Mouse (Mus musculus) left cerebral cortex, postnatal 10 days (tissue): Measurements from ENCODE around the gene Myd88. TPM values are rescaled to one million over a fixed set of nuclear protein-coding genes. Genes with fewer than 3 reads are reported as not detected.
A peak's percentile ranks its signal among the peaks of the same experiment; 100 is the strongest.
"Not testable (repeated sequence)": the region's sequence is repeated elsewhere in the genome, so short reads cannot be mapped to it uniquely, and the experiment has no call there.

Experiments
- DNase-seq, 2 experiments: peaks; one replicate each; pipeline ENCODE4 v3.0.0; 2021 to 2022; ENCODE audit warnings: low spot score in 2 of 2, mixed read lengths in 1 of 2; ENCODE audit errors: extremely low spot score in 1 of 2
- intact Hi-C: fragments of 180-260 bp; cut with DNase I; formaldehyde crosslinking; loops from one replicate; pipeline ENCODE4 v1.15.1; 2025
- total RNA-seq, 2 experiments: library from RNA; stranded (reverse); gene quantifications; 2 replicates each; pipeline ENCODE4 v1.2.3; 2021

Gene Myd88
- 1 to 10 TPM; 5.0 to 7.2 TPM for total RNA-seq

DNA sequence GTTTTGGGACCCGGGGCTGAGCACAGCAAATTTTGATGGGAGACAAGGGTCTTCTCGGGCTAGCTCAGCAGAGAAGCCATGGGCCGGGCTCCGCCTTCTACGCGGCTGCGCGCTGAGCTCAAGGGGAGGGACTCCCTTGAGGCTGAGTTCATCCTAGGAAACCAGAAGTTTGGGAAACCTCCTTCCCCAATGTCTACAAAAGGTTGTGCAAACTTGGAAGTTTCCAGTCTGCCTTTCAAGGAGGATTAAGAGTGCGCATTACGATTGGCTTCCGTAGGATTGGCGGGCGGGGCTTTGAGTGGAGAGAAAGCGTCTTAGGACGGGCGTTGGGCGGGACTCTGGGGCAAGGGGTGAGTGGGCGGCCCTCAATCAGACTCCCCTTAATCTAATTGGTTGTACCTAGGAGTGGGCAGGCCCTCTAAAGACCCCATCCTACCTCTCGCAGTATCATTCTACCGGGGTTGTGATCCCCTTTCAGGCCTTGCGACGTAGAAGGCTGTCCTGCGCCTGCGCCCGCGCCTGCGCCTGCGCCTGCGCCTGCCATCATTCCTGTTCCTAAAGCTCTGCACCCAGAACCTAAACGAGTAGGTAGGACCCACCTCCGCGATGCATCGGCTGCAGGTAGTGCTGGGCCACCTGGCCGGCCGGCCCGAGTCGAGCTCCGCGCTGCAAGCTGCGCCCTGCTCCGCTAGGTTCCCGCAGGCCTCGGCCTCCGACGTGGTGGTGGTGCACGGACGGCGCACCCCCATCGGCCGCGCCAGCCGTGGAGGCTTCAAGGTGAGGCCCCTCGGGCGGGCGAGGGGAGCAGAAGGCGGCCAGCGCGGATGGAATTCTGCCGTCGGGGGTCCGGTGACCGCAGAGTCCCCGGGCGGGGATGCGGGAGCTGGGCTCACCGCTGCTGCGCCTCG lies at the start of gene Myd88:
Gene Myd88, minus strand, starts transcription at position 503 of the 908 bp plus-strand sequence.
- DNase-seq: peak; percentile 97 to 98
- intact Hi-C loops: no loop called here

DNA sequence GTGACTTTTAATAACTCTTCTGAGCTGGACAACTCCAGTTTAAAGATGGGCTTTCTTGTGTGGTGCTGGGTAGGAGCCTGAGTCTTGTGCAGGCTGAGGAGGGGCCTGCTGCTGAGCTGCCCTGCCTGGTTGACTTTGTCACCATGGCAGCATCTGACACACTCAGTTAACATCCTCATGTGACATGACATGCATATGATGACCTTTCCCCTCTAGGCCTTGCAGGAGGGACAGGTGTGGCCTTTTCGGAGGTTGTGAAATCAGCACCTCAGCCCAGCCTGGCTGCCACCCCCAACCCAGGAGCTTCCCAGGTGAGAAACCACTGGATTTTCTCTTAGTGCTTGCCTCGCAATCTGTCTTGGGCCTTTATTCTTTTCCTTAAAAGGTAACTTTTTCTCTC lies 49.0 kb upstream of the Myd88 start:
- intact Hi-C loops: no loop called here
- DNase-seq: no peak

DNA sequence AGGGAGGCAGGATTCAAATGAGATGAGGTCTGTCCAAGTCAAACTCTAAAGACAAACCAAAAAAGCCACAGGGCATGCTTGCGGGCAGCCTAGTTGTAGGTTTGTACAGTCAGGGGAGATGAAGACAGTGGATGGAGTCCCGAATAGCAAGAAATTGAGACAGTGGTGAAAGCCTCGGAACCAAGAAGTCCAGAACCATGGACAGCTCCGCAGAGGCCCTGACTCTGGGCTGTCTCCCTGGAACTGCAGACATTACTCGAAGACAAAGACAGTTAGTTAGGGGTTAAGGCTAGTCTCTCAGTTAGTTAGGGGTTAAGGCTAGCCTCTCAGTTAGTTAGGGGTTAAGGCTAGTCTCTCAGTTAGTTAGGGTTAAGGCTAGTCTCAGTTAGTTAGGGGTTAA lies 47.7 kb upstream of the Myd88 start:
- DNase-seq: no peak
- intact Hi-C loops: no loop called here

DNA sequence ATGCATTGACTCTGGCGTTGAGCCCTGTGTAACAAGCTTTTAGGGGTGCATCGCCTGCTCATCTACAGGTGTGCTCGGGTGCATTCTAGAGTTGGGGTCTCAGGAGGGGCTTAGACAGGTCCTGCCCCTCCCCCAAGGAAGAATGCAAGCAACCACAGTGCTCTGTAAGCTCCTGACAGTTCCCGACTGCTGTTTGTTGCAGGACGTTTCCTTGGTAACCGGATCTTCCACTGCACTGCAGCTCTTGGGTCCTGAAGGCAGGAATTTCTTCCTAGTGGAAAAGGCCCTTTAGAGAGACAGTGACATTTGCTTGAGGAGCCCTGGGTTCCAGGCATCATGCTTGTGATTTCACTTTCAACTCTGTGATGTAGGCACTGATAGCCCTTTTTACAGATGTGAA lies 41.4 kb upstream of the Myd88 start:
- peak in 1 of 2 experiments; percentile 38 for DNase-seq
- intact Hi-C loops: no loop called here

DNA sequence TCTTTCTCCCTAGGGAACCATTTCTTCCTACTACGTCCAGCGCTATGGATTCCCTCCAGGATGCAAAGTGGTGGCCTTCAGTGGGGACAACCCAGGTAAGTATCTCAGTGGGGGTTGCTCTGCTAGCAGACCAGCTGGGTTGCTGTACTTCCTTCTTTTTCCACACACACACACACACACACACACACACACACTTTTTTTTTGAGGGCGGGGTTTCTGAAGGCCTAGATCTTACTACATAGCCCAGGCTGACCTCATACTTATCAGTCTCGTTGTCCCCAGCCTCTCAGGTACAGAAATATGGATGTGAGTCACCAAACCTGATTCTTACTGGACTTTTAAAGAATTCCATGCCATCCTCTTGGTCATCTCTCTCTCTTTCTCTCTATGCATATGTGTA lies 37.0 kb upstream of the Myd88 start:
- DNase-seq: no peak
- intact Hi-C loops: no loop called here

DNA sequence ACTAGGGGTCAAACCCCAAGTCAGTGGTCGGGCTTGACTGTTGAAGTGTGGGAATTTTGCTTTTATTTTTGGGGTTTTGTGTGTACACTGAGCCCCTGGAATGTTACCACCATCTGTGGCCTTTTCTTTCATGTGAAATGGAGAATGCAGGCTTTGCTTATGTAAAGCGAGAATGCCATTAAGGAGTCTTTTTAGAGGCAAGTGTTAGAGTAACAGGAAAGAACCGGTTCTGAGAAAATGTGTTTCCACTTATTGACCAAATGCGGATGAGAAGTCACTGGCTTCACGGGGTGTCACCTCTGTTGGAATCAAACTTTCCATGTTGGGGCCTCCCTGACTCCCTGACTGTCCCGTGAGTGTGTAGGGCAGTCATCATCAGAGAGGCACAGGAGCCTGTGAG lies 34.3 kb upstream of the Myd88 start:
- intact Hi-C loops: no loop called here
- no peak for DNase-seq

DNA sequence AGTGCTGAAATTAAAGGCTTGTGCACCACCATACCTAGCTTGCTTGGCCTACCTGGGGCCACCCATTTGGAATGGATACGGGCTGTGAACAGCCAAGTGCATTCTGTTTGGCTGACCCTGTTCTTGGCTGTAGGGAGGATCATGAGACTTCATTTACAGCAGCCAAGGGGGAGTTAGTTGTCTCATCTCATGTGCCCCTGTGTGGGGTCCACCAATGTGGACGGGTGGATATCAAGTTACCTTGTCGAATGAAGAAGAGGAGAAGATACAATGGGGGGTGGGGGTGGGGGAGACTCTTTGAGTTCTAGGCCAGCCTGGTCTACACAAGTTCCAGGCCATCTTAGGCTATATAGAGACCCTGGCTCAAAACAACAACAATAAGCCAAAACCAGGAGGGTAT lies 33.8 kb upstream of the Myd88 start:
- intact Hi-C loops: no loop called here
- DNase-seq: no peak

DNA sequence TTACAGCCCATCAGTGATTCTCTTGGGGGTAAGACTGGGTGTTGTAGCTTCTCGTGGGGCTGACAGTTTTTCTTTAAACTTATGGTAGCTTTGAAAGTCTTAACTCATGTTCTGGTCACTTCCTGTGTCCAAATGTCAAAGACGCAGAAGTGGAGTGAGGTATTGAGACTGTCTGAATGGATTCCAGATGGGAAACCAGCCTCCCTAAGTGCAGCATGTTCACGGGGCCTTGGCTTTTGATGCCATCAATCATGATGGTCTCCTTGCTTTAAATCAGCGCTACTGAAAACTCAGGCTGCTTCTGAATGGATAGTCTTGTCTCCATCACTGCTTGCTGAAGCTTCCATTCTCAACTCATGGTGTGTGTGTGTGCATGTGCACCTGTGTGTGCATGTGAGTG lies 30.0 kb upstream of the Myd88 start:
- no peak for DNase-seq
- intact Hi-C loops: no loop called here

DNA sequence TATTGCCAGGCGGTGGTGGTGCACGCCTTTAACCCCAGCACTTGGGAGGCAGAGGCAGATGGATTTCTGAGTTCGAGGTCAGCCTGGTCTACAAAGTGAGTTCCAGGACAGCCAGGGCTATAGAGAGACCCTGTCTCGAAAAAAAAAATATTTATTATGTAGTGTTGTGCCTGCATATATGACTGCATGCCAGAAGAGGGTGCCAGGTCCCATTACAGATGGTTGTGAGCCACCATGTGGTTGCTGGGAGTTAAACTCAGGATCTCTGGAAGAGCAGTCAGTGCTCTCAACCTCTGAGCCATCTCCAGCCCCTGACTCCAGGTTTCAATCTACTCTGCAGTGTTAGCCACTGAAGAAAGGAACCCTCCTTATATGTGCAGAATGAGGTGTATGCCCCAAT lies 29.6 kb upstream of the Myd88 start:
- intact Hi-C loops, DNase-seq: not testable (repeated sequence)

DNA sequence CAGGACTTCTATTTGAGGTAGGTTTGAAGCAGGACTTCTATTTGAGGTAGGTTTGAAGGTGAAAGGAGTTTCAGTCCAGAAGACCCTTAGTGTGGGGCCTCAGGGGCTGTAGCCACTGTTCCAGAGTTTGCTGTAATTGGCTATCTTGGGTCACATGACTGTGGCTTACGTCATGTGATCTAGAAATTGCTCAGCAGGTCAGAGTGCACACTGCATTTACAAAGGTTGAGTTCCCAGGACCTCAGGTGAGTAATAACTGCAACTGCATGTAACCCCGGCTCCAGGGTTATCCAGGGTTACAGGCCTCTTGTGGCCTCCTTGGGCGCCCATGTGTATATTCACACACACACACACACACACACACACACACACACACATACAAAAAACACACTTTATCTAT lies 27.2 kb upstream of the Myd88 start:
- intact Hi-C loops: no loop called here
- DNase-seq: no peak

DNA sequence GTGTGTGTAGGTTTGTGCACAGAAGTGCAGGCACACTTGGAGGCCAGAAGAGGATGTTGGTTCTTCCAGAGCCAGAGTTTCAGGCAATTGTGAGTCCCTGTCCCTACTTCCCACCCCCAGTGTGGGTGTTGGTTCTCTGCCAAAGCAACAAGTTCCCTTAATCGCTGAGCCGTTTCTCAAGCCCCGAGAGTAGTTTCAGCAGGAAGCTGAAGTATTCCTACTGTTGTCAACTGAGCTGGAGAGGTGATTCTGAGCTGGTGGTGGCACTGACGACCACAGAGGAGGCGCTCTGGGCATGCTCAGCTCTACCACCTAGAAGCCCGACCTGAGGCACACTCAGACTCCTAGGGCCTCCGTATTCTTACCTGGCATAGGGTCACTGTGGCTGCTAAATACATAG lies 24.1 kb upstream of the Myd88 start, which contains the start of gene Slc22a14:
Gene Slc22a14, minus strand, starts transcription at position 270 of the 400 bp plus-strand sequence.
- intact Hi-C loops: no loop called here
- no peak for DNase-seq

DNA sequence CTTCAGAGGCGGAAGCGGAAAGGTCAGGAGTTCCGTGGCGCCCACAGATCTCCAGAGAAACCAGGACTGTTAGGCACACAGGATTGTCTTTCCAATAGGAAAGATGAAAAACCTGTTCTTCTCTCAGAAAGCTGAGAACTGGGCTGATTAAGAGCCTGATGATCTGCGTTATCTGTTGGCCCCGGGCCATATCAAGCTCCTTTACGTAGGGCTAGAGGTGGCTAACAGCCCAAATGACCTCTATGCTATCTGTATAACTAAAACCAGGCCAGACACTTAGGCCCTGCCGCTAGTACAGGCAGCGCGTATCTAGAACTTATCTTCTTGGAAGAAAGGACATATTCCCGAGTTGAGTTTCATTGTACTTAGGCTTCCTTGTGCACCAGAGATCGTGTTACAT lies 22.0 kb upstream of the Myd88 start:
- intact Hi-C loops: loop anchor here (5.0 kb wide), 1 partner anchor 34 kb away; no protein-coding TSS in a partner anchor
- no peak for DNase-seq

DNA sequence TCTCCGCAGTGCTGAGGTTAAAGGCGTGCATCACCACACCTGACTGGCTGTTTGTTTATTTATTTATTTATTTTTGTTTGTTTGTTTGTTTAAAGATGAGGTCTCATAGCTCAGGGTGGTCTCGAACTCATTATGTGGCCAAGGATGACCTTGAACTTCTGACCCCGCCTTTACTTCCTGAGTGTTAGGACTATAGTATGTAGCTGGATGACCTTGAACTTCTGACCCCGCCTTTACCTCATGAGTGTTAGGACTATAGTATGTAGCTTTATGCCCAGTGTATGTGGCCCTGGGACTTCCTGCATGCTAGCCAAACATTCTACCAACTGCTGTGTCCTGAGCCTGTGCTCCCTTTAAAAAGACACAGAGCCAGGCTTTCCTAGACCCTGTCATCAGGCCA lies 20.2 kb upstream of the Myd88 start:
- no peak for DNase-seq
- intact Hi-C loops: loop anchor here (5.0 kb wide), 1 partner anchor 36 kb away; no protein-coding TSS in a partner anchor

DNA sequence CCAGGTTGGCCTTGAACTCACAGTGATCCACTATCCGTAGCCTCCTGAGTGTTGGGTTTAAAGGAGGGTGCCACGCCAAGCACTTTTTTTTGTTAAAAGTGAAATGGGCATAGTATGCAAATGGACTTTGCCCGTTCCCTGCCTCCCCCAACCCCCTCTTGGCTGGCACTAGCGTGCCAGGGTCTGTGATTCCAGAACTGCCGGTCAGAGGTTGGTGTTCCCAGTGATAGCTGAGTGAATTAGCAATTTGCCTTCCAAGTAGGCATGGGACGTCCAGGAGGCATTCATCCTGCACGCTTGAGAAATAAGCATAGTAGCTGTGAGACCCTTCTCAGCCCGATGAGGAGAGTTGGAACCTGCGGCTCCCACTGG lies 16.8 kb upstream of the Myd88 start:
- intact Hi-C loops: loop anchor here (5.0 kb wide), 1 partner anchor 69 kb away; no protein-coding TSS in a partner anchor
- DNase-seq: no peak

DNA sequence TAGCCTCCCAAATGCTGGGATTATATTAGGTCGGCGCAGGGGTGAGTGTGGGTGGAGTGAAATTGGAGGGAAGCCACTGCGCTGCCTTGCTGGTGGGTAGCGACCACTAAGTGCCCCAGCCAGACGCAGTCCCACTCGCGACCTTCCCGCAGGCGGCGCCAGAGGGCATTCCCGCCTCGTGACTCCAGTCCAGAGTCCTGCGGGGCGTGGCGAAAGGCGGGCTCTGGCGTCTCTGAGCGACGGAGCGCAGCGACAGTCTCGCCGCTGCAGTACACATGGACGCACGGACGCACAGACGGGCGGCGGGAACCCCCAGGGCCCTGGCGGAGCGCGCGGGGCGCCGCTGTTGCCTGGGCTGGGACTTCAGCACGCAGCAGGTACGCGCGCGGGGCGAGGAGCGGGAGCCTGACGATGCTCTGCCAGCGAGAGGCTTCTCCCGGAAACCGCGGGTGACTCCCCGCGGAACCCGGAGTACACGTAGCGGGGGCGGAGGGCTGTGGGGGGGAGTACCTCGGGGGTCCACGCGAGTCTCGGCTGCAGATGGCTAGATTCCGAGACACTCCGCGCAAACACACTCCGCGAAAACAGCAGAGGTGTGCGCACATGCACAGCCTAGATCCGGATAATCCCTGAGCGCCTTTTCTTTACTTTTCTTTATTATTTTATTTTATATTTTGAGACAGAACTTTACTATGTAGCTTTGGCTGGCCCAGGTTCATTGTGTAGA lies 16.3 kb upstream of the Myd88 start, which contains the start of gene Xylb:
Gene Xylb, plus strand, starts transcription at position 51 of the 727 bp plus-strand sequence.
- intact Hi-C loops: loop anchor here (5.0 kb wide), 1 partner anchor 70 kb away; no protein-coding TSS in a partner anchor
- peak; percentile 75 to 95 for DNase-seq

DNA sequence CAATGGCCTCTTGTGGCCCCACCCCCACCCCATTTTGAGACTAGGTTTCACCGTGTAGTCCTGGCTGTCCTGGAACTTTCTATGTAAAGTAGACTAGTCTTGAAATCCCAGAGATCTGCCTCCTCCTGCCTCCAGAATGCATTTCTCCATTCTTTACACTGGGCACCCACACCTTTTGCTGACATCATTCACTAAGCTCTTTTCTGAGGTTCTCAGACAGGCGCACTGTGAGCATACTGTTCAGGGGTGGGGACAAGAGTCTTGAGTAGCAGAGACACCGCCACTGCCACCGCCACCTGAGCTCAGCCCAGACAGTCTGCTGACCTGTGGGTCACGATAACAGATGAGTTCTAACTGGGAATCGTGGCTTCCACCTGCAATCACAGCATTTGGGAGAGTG lies 14.7 kb upstream of the Myd88 start:
- intact Hi-C loops: loop anchor here (5.0 kb wide), 1 partner anchor 71 kb away; no protein-coding TSS in a partner anchor
- no peak for DNase-seq

DNA sequence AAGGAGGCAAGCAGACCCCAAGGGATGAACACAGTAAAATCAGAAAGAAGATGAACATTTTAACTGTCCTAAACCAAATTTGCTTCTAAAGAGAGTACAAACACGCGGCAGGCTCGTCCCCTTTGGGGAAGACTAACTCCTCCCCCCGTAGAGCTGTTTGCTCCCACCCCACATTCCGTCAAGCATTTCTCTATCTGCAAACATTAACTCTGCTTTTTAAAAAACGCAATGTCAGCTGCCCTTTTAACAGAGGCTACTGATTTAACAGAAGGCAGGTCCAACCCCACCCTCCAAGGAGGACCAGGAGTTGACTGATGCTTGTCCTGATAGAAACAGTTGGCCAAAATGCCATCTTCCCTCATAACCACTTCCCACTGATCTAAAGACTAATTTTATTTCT lies 12.7 kb upstream of the Myd88 start:
- no peak for DNase-seq
- intact Hi-C loops: no loop called here

DNA sequence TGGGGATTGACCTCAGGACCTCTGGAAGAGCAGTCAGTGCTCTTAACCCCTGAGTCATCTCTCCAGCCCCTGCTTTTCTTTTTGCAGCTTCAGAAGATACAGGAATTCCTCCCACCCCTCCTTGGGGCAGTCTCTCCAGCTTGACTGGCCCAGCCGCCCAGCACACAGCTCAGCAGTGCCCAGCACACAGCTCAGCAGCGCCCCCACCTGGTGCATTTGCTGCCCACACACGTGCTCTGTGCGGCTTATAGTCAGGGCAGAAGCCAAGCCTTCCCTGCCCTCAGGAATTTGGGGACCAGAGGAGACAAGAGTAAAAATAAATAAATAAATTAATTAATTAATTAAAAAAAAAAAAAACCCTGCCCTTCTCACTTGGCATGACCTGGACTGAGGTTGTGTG lies 10.8 kb upstream of the Myd88 start:
- intact Hi-C loops: no loop called here

DNA sequence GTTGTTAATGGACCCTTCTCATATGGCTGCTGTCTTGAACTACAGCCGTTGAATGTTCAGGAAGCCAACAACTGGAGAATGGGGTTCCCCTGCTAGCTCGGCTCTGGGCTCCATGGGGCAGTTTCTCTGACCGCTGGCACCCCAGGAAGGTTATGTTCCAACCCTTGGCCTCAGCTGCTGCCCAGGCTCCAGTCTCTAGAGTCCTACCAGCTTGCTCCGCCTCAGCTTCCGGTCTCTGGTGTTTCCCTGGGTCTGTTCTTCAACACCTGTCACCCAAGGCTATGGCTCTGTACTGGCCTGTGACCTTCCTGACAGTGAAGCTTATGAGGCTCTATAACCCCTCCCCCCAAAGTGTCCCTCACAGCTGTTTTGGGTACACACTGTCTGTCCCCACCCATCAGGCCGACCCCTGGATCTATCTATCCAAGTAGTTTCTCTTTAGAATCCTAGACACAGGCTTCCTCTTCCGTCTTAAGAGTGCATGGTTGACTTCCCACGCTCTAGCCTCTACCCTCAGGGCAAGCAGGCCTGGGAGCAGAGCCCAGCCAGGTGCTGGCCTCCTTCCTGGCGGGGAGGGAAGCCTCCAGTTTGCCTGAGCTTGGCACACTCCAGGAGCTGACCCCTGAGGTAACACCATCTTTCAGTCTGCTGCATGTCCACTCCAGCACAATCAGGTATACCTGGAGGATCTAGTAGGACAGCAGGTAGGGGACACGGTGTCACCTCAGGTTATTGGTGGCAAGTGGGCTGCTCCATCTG lies 9.9 kb upstream of the Myd88 start:
- intact Hi-C loops: no loop called here
- no peak for DNase-seq

More for the DNA sequence above, 10.8 kb upstream of the Myd88 start:
- DNase-seq: peak in 1 of 2 experiments; percentile 87
